Mouse (Mus musculus) C2C12 (cell line): ENCODE data around the gene Ppp2r5e.

Experiments used
- CEBPB ChIP-seq: IDR thresholded peaks from one replicate; pipeline ENCODE4 v1.6.1; 2011; ENCODE audit warnings: low read depth, mild to moderate bottlenecking, control low read depth, moderate library complexity
- MAX ChIP-seq: IDR thresholded peaks from one replicate; pipeline ENCODE4 v1.6.1; 2011; ENCODE audit warnings: mild to moderate bottlenecking, control low read depth

GRCm38 (mm10) chr12:75547174-75547573, 48.9 kb downstream of the Ppp2r5e start:
- no peak for TF ChIP-seq CEBPB
- no peak for TF ChIP-seq MAX
